Mouse (Mus musculus) heart, embryonic 13.5 days (tissue): ENCODE data around the gene Hes3. TPM values are rescaled to one million over a fixed set of nuclear protein-coding genes. Genes with fewer than 3 reads are reported as not detected.

Source experiments
- ATAC-seq: fragments of 200-750 bp; cut with Nextera tagmentation; 2 replicates; pipeline ENCODE4 v1.8.0; 2017; ENCODE audit warnings: moderate TSS enrichment; ENCODE audit not compliant: insufficient number of reproducible peaks, low FRiP score, low TSS enrichment; ENCODE audit errors: extremely low read depth
- H3K27ac ChIP-seq: fragments of 300-500 bp; sonication (generic); replicated peaks from 2 replicates; pipeline ENCODE4 v1.5.1; 2015; ENCODE audit warnings: moderate library complexity, mild to moderate bottlenecking, inconsistent platforms
- H3K27me3 ChIP-seq: fragments of 300-500 bp; sonication (generic); replicated peaks from 2 replicates; pipeline ENCODE4 v1.6.1; 2015; ENCODE audit warnings: mild to moderate bottlenecking, inconsistent platforms
- H3K36me3 ChIP-seq: fragments of 300-500 bp; sonication (generic); 2 replicates; pipeline ENCODE4 v1.6.1; 2015; ENCODE audit warnings: mild to moderate bottlenecking, inconsistent platforms
- H3K4me1 ChIP-seq: fragments of 300-500 bp; sonication (generic); 2 replicates; pipeline ENCODE4 v1.6.1; 2015; ENCODE audit warnings: inconsistent platforms
- H3K4me2 ChIP-seq: fragments of 300-500 bp; sonication (generic); 2 replicates; pipeline ENCODE4 v1.6.1; 2015; ENCODE audit warnings: inconsistent platforms, mild to moderate bottlenecking, moderate library complexity
- H3K4me3 ChIP-seq: fragments of 300-500 bp; sonication (generic); 2 replicates; pipeline ENCODE4 v1.5.1; 2015; ENCODE audit warnings: moderate library complexity, mild to moderate bottlenecking, inconsistent platforms
- H3K9ac ChIP-seq: fragments of 300-500 bp; sonication (generic); 2 replicates; pipeline ENCODE4 v1.6.1; 2015; ENCODE audit warnings: inconsistent platforms, mild to moderate bottlenecking, moderate library complexity
- H3K9me3 ChIP-seq: fragments of 300-500 bp; sonication (generic); 2 replicates; pipeline ENCODE4 v1.6.1; 2016; ENCODE audit warnings: inconsistent platforms
- WGBS: fragments of 180-500 bp; shearing (Covaris S2); methylation state at CpG from one replicate; pipeline ENCODE4 v1.1.7; 2015; ENCODE audit warnings: mixed read lengths; 5-methylcytosine and 5-hydroxymethylcytosine counted together
- polyA plus RNA-seq: library from polyadenylated mRNA; unstranded; fragments of >200 nt; fragmentation: Nextera tagmentation; extraction: Ambion mirVana; gene quantifications from 2 replicates; pipeline ENCODE4 v1.2.1, GENCODE M21; 2015

Hes3 gene
- polyA plus RNA-seq, 1 experiment from 2014 or later: not detected

GRCm38 (mm10) chr4:152266236-152266895, 25.1 kb downstream of the Hes3 start:
- Histone ChIP-seq H3K4me1 (peaks cover 77% of the 10 kb centered on the region), H3K4me2 (no peak overlapping the region), H3K36me3 (peaks cover 20% of the 10 kb centered on the region; the same call in 1 of the 2 replicates), H3K27ac (peak overlapping the region; percentile 48), H3K27me3 (no peaks in the 10 kb centered on the region), H3K9me3 (no peaks in the 10 kb centered on the region), H3K9ac (peak overlapping the region; percentile 40; the same call in 1 of the 2 replicates), H3K4me3 (no peak overlapping the region)
- no peak for ATAC-seq
- 37% methylated on average over 10 of the region's 10 CpGs for WGBS

- Histone ChIP-seq H3K4me1 (peaks cover 77% of the 10 kb centered on the region), H3K4me2 (no peak overlapping the region), H3K36me3 (peaks cover 23% of the 10 kb centered on the region), H3K9ac (peak overlapping the region; percentile 40; the same call in 1 of the 2 replicates), H3K27ac (peak overlapping the region; percentile 48), H3K9me3 (no peaks in the 10 kb centered on the region), H3K27me3 (no peaks in the 10 kb centered on the region), H3K4me3 (no peak overlapping the region)
- no peak for ATAC-seq
- WGBS: 61% methylated on average over 5 of the region's 5 CpGs
These were observed 25.7 kb downstream of the Hes3 start for GRCm38 (mm10) chr4:152265791-152266190.

DNA sequence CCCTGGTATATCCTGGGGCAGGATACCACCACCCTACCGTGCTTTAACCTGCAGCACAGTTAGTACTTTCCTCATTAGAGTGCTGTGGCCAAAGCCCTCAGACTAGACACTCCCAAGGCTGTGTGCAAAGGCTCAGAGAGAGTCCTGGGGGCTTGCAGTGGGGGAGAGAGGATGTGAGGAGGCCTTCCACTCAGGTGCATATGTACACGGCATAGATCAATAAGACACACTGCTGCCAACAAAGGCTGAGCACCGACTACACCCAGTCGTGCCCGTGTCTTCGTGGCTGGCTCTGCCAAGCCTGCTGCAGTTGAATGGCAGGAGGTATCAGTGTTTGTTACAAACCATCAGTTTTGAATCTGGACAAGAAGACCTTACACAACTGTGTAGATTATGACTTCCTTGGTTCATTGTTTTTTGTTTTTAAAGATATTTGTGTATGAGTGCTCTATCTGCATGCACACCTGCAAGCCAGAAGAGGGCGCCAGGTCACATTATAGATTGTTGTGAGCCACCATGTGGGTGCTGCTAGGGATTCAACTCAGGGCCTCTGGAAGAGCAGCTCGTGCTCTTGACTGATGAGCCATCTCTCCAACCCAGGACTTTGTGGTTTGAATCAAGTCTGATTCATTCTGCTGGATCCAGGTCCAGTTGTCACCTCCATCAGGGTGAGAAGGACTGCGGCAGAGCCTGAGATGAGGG, 26.4 kb downstream of the Hes3 start:
- Histone ChIP-seq H3K9me3 (no peaks in the 10 kb centered on the region), H3K4me3 (no peak overlapping the region), H3K27me3 (no peaks in the 10 kb centered on the region), H3K9ac (peak overlapping the region; percentile 71; the same call in 1 of the 2 replicates), H3K4me2 (no peak overlapping the region), H3K4me1 (peaks cover 75% of the 10 kb centered on the region), H3K36me3 (peaks cover 30% of the 10 kb centered on the region), H3K27ac (peak overlapping the region; percentile 96)
- WGBS: 84% methylated on average over 9 of the region's 9 CpGs
- ATAC-seq: no peak

DNA sequence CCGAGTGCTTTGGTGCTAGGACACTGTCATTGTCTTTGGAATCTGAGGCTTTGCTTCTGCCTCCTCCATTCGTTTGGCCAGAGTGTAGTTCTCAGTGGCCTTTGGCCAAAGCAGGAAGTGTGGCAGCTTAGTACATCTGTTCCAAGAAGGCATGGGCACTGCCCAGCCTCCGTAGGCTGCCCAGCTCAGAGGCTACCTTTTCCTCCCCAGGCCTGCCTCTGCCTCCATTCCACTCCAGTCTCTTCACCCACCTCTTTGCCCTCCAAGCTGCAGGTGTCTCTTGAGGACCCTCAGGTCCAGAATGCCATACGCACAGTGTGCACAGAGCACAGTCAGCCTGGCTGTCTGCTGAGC, 27.3 kb downstream of the Hes3 start:
- Histone ChIP-seq H3K9ac (peak overlapping the region; percentile 71), H3K4me2 (peak overlapping the region; percentile 42), H3K27ac (peak overlapping the region; percentile 96), H3K9me3 (no peaks in the 10 kb centered on the region), H3K4me1 (peaks cover 83% of the 10 kb centered on the region), H3K27me3 (no peaks in the 10 kb centered on the region), H3K36me3 (peaks cover 32% of the 10 kb centered on the region), H3K4me3 (no peak overlapping the region)
- WGBS: 48% methylated on average over 4 of the region's 4 CpGs
- no peak for ATAC-seq

GRCm38 (mm10) chr4:152263512-152264176, 27.8 kb downstream of the Hes3 start:
- no peak; the same call in 1 of the 2 replicates for ATAC-seq
- Histone ChIP-seq H3K27me3 (no peaks in the 10 kb centered on the region), H3K4me3 (no peak overlapping the region), H3K9ac (peak overlapping the region; percentile 71), H3K4me2 (peak overlapping the region; percentile 42), H3K4me1 (peaks cover 88% of the 10 kb centered on the region), H3K27ac (peak overlapping the region; percentile 96), H3K9me3 (no peaks in the 10 kb centered on the region), H3K36me3 (peaks cover 32% of the 10 kb centered on the region)
- 32% methylated on average over 10 of the region's 10 CpGs for WGBS

GRCm38 (mm10) chr4:152263089-152263488, 28.4 kb downstream of the Hes3 start:
- Histone ChIP-seq H3K9ac (peak overlapping the region; percentile 71), H3K4me1 (peaks cover 92% of the 10 kb centered on the region), H3K36me3 (peaks cover 26% of the 10 kb centered on the region), H3K27me3 (no peaks in the 10 kb centered on the region), H3K4me3 (no peak overlapping the region), H3K4me2 (no peak overlapping the region), H3K27ac (peak overlapping the region; percentile 96), H3K9me3 (no peaks in the 10 kb centered on the region)
- 35% methylated on average over 9 of the region's 9 CpGs for WGBS
- ATAC-seq: no peak

DNA sequence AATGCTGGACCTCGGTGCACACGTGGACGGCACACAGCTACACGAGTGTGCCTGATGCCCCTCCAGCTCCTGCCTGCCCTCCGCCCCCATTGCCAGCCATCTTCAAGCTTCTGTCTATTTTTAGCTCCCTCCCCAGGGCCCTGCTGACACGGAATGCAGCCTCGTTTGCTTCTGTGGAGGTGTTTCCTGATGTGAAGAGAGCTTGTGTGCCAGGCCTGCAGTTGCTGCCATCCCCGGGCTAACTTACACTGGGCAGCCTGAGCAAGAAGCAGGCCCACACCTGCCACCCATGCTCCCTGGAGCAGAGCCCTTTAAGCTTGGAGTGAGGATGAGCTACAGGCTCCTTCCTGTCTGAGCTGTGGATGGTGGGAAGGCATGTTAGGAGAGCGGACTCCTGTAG, 29.3 kb downstream of the Hes3 start:
- H3K27me3 ChIP-seq: no peaks in the 10 kb centered on the region
- WGBS: 26% methylated on average over 9 of the region's 9 CpGs
- H3K36me3 ChIP-seq: peaks cover 21% of the 10 kb centered on the region
- H3K4me3 ChIP-seq: peak overlapping the region; percentile 16; the same call in 1 of the 2 replicates
- H3K27ac ChIP-seq: peak overlapping the region; percentile 96
- peak; percentile 33; the same call in 1 of the 2 replicates for ATAC-seq
- H3K4me2 ChIP-seq: peak overlapping the region; percentile 56
- peak overlapping the region; percentile 71 for H3K9ac ChIP-seq
- peaks cover 92% of the 10 kb centered on the region for H3K4me1 ChIP-seq
- no peaks in the 10 kb centered on the region for H3K9me3 ChIP-seq

DNA sequence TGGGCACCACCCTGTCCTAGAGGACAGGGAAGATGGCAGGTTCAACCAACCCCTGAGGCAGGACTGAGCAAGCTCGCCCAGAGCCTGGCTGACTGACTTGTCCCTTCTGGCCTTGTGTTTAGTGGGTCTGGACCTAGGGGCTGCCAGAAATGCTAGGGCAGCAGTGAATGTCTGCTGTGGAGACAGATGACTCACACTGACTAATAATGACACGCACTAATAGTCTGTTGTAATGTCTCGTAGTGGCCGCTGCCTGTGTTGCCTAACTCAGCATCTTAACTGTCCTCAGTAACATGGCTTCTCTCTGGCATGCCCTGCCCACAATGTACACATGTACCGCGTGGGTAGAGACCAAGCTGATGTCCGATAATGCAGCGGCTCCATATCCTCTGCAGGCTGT, 31.0 kb downstream of the Hes3 start:
- H3K4me3 ChIP-seq: no peak overlapping the region
- no peaks in the 10 kb centered on the region for H3K27me3 ChIP-seq
- H3K9me3 ChIP-seq: no peaks in the 10 kb centered on the region
- WGBS: 86% methylated on average over 8 of the region's 8 CpGs
- 0 out of 2 replicates have a peak overlapping the region, but pooled peaks have one; percentile 96 for H3K27ac ChIP-seq
- H3K36me3 ChIP-seq: peaks cover 21% of the 10 kb centered on the region
- no peak overlapping the region for H3K4me2 ChIP-seq
- peaks cover 98% of the 10 kb centered on the region for H3K4me1 ChIP-seq
- ATAC-seq: no peak
- no peak overlapping the region for H3K9ac ChIP-seq

DNA sequence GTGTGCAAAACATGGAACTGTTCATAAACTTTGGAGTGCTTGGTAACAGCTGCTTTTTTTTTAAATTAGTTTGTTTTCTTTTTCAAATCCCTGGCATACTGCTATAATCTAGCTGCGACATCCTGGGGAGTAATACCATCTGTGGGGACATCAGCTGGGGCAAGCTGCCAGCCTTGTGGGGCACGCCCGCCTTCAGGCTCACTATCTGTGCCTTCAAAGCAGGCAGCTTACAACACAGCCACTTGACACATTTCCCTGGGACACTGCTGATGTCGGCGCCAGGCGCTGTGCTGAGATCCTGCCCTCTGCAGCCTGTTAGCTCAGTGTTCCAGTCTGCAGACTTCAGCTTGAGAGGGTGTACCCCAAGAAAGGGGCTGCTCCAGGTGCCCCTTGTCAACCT, 34.4 kb downstream of the Hes3 start:
- no peak overlapping the region for H3K4me3 ChIP-seq
- no peaks in the 10 kb centered on the region for H3K9me3 ChIP-seq
- 14% methylated on average over 6 of the region's 6 CpGs for WGBS
- ATAC-seq: no peak
- peaks cover 30% of the 10 kb centered on the region for H3K36me3 ChIP-seq
- H3K4me1 ChIP-seq: peaks cover 97% of the 10 kb centered on the region
- H3K27me3 ChIP-seq: no peaks in the 10 kb centered on the region
- H3K4me2 ChIP-seq: 0 out of 2 replicates have a peak overlapping the region, but pooled peaks have one; percentile 2
- H3K9ac ChIP-seq: peak overlapping the region; percentile 53
- H3K27ac ChIP-seq: peak overlapping the region; percentile 78

GRCm38 (mm10) chr4:152253183-152253759, 38.2 kb downstream of the Hes3 start:
- Histone ChIP-seq H3K4me2 (no peak overlapping the region), H3K4me3 (no peak overlapping the region), H3K9me3 (no peaks in the 10 kb centered on the region), H3K4me1 (peaks cover 70% of the 10 kb centered on the region), H3K9ac (peak overlapping the region; percentile 54), H3K36me3 (peaks cover 13% of the 10 kb centered on the region), H3K27ac (peak overlapping the region; percentile 75), H3K27me3 (no peaks in the 10 kb centered on the region)
- WGBS: 59% methylated on average over 9 of the region's 9 CpGs
- ATAC-seq: no peak

DNA sequence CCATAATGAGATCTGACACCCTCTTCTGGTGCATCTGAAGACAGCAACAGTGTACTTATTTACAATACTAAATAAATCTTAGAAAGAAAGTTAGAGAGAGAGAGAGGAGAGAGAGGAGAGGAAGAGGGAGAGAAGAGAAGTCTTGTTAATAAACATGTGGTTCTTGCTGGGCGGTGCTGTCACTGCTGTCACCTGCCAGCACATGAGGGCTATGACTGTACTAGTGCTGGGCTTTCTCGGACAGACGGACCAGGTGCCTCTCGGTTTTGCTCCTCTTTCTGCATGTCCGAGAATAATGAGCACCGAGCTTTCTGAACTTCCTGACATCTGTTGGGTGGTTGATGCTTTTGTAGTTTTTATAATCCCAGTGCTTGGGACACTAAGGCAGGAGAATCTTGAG, 40.8 kb downstream of the Hes3 start:
- no peak overlapping the region for H3K4me2 ChIP-seq
- H3K4me3 ChIP-seq: no peak overlapping the region
- no peaks in the 10 kb centered on the region for H3K9me3 ChIP-seq
- ATAC-seq: no peak
- no peaks in the 10 kb centered on the region for H3K27me3 ChIP-seq
- peaks cover 13% of the 10 kb centered on the region for H3K36me3 ChIP-seq
- WGBS: 83% methylated on average over 6 of the region's 6 CpGs
- H3K9ac ChIP-seq: no peak overlapping the region
- H3K4me1 ChIP-seq: peaks cover 69% of the 10 kb centered on the region
- H3K27ac ChIP-seq: no peak overlapping the region
